Mouse (Mus musculus) adrenal gland (tissue): ENCODE measurements at regions not wholly inside any gene's neighbourhood (a gene's known extent, or its start where the extent isn't known, plus 50 kb on each side); places are given as distances from the start of the nearest gene placed in this dataset.

Experiments used
- intact Hi-C: fragments of 180-260 bp; cut with DNase I; formaldehyde crosslinking; loops from one replicate; pipeline ENCODE4 v1.15.1; 2025

- intact Hi-C loops: no loop called here
Observed at GRCm38 (mm10) chr1:26909926-26910665, 222.8 kb upstream of the 4931408C20Rik start.

GRCm38 (mm10) chr1:26902306-26902705, 215.0 kb upstream of the 4931408C20Rik start:
- intact Hi-C loops: loop anchor here (5.0 kb wide), 1 partner anchor 995 kb away; no protein-coding TSS in a partner anchor

- intact Hi-C loops: no loop called here
Observed at GRCm38 (mm10) chr1:26857433-26857832, 170.2 kb upstream of the 4931408C20Rik start.

GRCm38 (mm10) chr1:26853802-26854201, 166.5 kb upstream of the 4931408C20Rik start:
- intact Hi-C loops: no loop called here

- intact Hi-C loops: no loop called here
Observed at GRCm38 (mm10) chr1:26809259-26809658, 122.0 kb upstream of the 4931408C20Rik start.

GRCm38 (mm10) chr1:26765076-26765475, 77.8 kb upstream of the 4931408C20Rik start:
- intact Hi-C loops: no loop called here
